Mouse (Mus musculus) cortical plate, adult 2 months (tissue): Measurements from ENCODE around the gene Zfp622.

Experiments used
- CTCF ChIP-seq: fragments of 200-500 bp; IDR thresholded peaks from 2 replicates; pipeline ENCODE4 v1.5.1; 2011; ENCODE audit warnings: mild to moderate bottlenecking, control low read depth, low read length; ENCODE audit not compliant: insufficient read depth; ENCODE audit errors: extremely low read depth
- POLR2A ChIP-seq: fragments of 200-500 bp; IDR thresholded peaks from 2 replicates; pipeline ENCODE4 v1.6.1; 2011; ENCODE audit warnings: mild to moderate bottlenecking, low read length, control low read depth; ENCODE audit not compliant: insufficient read depth; ENCODE audit errors: extremely low read depth

DNA sequence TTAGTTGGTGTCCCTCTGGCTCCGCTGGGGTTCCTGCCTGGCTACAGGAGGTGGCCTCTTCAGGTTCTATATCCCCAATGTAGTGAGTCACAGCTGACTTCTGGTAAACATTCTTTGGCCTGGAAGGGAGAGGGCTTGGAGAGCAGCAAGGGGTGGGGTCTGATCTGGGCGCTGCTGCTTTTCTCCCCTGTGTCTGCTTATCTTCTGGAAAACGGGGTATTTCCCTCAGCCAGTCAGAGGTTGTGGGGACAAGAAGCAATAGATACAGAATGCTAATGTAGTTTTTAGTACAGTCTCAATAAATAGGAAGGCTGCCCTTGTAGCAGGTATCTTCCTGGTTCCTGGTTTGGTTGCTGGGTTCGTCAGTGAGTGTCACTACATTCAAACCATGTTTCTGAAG, 33.1 kb upstream of the Zfp622 start:
- no peak for TF ChIP-seq CTCF
- no peak for TF ChIP-seq POLR2A
